Mouse (Mus musculus): ENCODE data around the gene Ptpdc1. TPM values are rescaled to one million over a fixed set of nuclear protein-coding genes. Genes with fewer than 3 reads are reported as not detected.
A peak's percentile ranks its signal among the peaks of the same experiment; 100 is the strongest.

Ptpdc1 gene
- polyA plus RNA-seq, 1 experiment from 2014 or later, result 20.5 TPM

DNA sequence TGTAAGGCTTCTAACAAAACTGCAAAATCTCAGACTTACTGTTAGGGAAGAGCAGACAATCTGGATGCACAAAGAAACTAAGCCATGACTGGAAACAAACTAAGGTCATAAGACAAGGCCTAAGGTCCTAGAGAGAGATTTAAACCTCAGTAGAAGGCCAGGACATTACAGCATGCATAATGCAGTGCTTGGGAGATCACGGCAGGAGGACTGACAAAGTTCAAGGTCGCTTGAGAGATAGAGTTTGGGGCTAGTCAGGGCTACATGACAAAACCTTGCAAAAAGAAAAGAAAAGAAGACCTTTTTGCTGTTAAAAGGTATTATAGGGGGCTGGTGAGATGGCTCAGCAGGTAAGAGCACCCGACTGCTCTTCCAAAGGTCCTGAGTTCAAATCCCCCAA is 22.2 kb downstream of the Ptpdc1 start:
- Histone ChIP-seq H3K9me3 (no peaks in the 10 kb centered on the region), H3K4me3 (no peak overlapping the region), H3K4me2 (replicated peaks) (no peak overlapping the region), H3K36me3 (peaks cover 38% of the 10 kb centered on the region), H3K27ac (no peak overlapping the region), H3K9ac (no peak overlapping the region), H3K27me3 (no peaks in the 10 kb centered on the region), H3K4me1 (peaks cover 18% of the 10 kb centered on the region)
- no peak for ATAC-seq (ENCODE audit: low FRiP score, low read depth)
- 90% methylated on average over 3 of the region's 3 CpGs for WGBS

DNA sequence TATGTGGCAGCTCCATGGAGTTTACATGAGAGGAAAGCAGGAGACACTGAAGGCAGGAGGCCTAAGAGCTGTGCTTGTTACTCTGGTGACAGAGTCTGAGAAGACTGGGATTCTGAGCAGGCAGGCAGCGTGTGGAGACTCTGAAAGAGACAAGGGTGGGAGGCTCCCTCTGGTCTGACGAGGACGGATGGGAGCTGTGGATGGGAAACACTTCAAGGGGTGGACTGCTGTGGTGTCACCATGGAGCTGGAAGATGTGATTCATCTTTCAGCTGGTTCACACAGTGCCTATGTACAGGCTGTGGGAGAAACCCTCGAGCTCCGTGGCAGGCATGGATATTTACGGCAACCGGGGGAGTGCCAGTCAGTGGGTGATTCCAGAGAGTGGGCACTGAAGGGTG is 30.9 kb downstream of the Ptpdc1 start:
- no peak overlapping the region for H3K4me3 ChIP-seq
- no peaks in the 10 kb centered on the region for H3K27me3 ChIP-seq
- peaks cover 26% of the 10 kb centered on the region for H3K4me1 ChIP-seq
- peak overlapping the region; percentile 39; the same call in 1 of the 2 replicates for H3K9ac ChIP-seq
- H3K9me3 ChIP-seq, result no peaks in the 10 kb centered on the region
- no peak for ATAC-seq (ENCODE audit: low FRiP score, low read depth)
- peaks cover 41% of the 10 kb centered on the region; the same call in 1 of the 2 replicates for H3K36me3 ChIP-seq
- H3K4me2 ChIP-seq (replicated peaks), result no peak overlapping the region
- 71% methylated on average over 7 of the region's 7 CpGs for WGBS
- no peak overlapping the region; the same call in 1 of the 2 replicates for H3K27ac ChIP-seq

DNA sequence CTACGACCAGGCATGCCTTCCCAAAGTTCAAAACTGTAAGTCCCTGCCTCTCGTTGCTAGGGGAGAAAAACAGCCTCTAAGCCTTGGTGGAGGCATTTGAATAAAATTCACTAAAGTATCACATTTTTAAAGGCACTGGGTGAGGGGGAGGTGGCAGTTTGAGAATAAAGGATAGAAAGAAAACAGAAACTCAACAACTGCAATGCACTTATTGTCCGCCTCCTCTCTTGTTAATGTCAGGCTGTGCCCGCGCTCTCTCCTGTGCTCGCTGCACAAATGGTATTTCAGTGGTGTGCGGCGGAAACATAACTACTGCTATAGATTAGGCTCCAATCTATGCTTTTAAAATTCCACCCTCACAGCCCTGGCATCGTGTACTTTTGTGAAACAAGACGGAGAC is 31.4 kb downstream of the Ptpdc1 start:
- Histone ChIP-seq H3K9ac (0 out of 2 replicates have a peak overlapping the region, but pooled peaks have one; percentile 39), H3K27ac (no peak overlapping the region), H3K27me3 (no peaks in the 10 kb centered on the region), H3K4me2 (replicated peaks) (no peak overlapping the region), H3K36me3 (peaks cover 44% of the 10 kb centered on the region), H3K4me3 (no peak overlapping the region), H3K9me3 (no peaks in the 10 kb centered on the region), H3K4me1 (peaks cover 26% of the 10 kb centered on the region)
- 64% methylated on average over 10 of the region's 10 CpGs for WGBS
- no peak for ATAC-seq (ENCODE audit: low FRiP score, low read depth)

DNA sequence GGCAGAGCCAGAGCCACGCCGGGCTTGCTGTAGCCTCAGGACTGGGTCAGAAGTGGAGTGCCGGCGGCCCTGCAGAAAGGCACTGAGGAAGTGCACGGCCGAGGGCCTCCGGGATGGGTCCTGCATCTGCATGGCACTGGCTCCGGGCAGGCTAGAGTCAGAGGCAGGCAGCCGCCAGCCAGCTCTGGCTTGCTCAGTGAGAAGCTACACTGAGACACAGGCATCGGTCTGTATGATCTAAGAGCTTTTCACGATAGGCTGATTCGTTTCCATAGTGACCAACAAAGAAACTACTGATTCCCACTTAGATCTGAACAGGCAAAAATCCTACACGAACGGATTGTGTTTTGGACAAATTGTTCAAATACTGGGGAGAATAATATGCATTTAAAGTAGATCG is 32.3 kb downstream of the Ptpdc1 start:
- no peak overlapping the region for H3K27ac ChIP-seq
- no peaks in the 10 kb centered on the region for H3K9me3 ChIP-seq
- H3K4me1 ChIP-seq, result peaks cover 26% of the 10 kb centered on the region
- no peak overlapping the region for H3K4me3 ChIP-seq
- peak overlapping the region; percentile 45; the same call in 1 of the 2 replicates for H3K9ac ChIP-seq
- H3K36me3 ChIP-seq, result peaks cover 51% of the 10 kb centered on the region
- 52% methylated on average over 15 of the region's 15 CpGs for WGBS
- no peak for ATAC-seq (ENCODE audit: low FRiP score, low read depth)
- peak overlapping the region; percentile 25; the same call in 1 of the 2 replicates for H3K4me2 ChIP-seq (replicated peaks)
- no peaks in the 10 kb centered on the region for H3K27me3 ChIP-seq

DNA sequence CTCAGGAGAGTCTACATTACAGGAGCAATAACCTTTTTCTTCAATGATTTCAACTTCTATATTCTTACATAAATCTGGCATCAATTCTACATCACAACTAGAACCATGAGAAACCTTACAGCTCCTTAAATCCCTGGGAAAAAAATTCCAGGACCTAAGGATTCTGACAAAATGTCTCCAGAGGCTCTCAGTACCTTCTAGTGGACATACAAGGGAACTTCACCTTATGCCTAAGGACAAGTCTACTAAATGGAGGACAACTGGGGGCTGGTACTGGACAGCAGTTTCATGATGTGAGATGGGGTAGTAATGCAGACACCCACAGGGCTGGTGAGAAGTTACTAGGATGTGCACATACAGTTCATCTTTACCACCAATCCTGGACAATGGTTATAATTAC is 34.7 kb downstream of the Ptpdc1 start:
- Histone ChIP-seq H3K9ac (no peak overlapping the region), H3K36me3 (peaks cover 57% of the 10 kb centered on the region), H3K9me3 (no peaks in the 10 kb centered on the region), H3K27ac (no peak overlapping the region), H3K4me2 (replicated peaks) (no peak overlapping the region), H3K4me3 (no peak overlapping the region), H3K27me3 (no peaks in the 10 kb centered on the region), H3K4me1 (peaks cover 24% of the 10 kb centered on the region)
- no peak for ATAC-seq (ENCODE audit: low FRiP score, low read depth)

DNA sequence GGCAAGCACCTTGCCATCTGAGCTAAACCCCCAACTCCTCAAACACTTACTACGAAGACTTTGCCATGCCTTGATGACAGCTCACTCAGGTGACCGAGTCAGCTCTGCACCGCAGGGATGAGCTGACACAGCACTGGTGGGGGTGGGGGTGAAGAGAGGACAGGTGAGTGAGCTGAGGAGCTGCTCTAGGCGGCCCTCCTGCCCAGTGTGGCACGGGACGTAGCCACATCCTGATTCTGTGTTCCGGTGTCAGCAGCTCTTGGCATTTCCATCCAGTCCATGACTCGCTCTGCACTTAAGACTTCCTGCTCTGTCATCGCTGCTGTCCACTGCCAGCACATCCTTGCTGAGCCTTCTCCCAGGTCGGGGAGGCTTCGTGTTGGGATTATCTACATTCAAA is 38.1 kb downstream of the Ptpdc1 start:
- peaks cover 73% of the 10 kb centered on the region for H3K36me3 ChIP-seq
- H3K9me3 ChIP-seq, result no peaks in the 10 kb centered on the region
- H3K9ac ChIP-seq, result no peak overlapping the region
- no peak overlapping the region for H3K27ac ChIP-seq
- H3K4me1 ChIP-seq, result no peaks in the 10 kb centered on the region
- no peak for ATAC-seq (ENCODE audit: low FRiP score, low read depth)
- no peaks in the 10 kb centered on the region for H3K27me3 ChIP-seq
- H3K4me2 ChIP-seq (replicated peaks), result no peak overlapping the region
- 92% methylated on average over 11 of the region's 11 CpGs for WGBS
- no peak overlapping the region for H3K4me3 ChIP-seq

DNA sequence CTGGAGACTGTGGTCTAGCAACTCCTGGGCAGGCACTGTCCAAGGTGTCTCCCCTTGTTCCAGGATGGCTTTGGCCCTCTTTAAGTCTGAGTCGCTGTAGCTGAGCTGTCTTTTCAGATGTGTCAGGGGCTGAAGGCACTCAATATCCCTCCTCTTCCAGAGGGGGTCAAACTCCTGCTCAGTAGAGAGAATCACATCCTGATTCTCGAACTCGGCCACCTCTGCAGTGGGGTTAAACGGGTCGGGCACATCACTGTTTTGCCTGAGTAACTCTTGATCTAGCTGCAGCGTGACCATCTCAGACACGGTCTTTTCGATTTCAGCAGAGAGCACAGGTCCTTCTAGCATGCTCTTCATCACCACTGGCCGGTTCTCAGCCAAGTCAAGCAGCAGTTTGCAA is 39.0 kb downstream of the Ptpdc1 start:
- H3K4me1 ChIP-seq, result no peaks in the 10 kb centered on the region
- ATAC-seq (ENCODE audit: low FRiP score, low read depth), result no peak
- no peaks in the 10 kb centered on the region for H3K9me3 ChIP-seq
- peaks cover 69% of the 10 kb centered on the region for H3K36me3 ChIP-seq
- no peak overlapping the region for H3K4me3 ChIP-seq
- 94% methylated on average over 9 of the region's 9 CpGs for WGBS
- no peak overlapping the region for H3K4me2 ChIP-seq (replicated peaks)
- no peak overlapping the region for H3K27ac ChIP-seq
- H3K27me3 ChIP-seq, result no peaks in the 10 kb centered on the region
- H3K9ac ChIP-seq, result no peak overlapping the region

DNA sequence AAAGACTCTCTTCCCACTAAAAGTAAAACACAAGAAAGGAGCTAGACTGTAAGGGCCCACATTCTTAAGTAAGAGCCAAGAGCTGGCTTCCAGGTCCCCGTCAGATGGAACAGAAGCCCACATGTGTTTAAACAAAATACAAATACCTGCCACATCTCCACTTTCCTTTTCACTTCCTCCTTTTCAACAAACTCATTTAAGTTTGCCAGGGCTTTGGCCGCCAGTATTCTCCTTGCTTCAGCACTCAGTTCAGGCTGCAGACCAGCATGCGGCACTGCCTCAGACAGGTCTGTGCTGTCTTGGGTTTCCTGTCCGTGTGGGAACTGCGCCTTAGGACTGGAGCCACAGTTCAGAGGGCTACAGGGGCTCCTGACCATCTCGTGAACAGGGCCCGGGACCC is 39.7 kb downstream of the Ptpdc1 start:
- H3K9ac ChIP-seq, result no peak overlapping the region
- 87% methylated on average over 7 of the region's 7 CpGs for WGBS
- peaks cover 71% of the 10 kb centered on the region for H3K36me3 ChIP-seq
- H3K27ac ChIP-seq, result no peak overlapping the region
- H3K27me3 ChIP-seq, result no peaks in the 10 kb centered on the region
- ATAC-seq (ENCODE audit: low FRiP score, low read depth), result no peak
- H3K4me1 ChIP-seq, result no peaks in the 10 kb centered on the region
- H3K9me3 ChIP-seq, result no peaks in the 10 kb centered on the region
- H3K4me2 ChIP-seq (replicated peaks), result no peak overlapping the region
- H3K4me3 ChIP-seq, result no peak overlapping the region

DNA sequence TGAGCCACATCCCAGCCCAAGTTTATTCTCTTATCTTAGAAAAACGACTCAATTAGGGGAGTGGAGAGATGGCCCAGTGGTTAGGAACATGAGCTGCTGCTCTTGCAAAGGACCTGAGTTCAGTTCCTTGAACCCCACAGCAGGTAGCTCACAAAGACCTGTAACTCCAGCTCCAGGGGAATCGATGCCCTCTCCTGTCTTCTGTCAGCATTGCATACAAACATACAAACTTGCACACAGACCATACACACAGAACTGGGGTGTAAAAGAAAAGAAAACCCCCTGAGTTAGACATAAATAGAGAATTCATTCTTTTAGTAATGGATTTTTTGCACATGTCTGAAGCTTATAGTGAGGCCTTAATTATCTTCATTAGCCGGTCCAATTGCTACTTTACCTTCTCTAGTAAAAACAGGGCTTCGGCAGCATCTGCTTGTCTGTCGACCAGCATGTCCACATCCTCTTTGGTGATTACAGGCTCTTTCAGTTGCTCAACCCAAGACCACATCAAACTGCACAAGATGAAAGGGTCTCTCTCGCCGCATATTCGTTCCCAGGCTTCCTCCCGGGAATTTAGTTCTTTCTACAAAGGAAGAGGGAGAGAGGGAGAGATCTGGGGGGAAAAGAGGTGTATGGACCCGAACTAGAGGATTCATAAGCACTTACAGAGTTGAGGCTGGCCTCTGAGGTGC is 42.6 kb downstream of the Ptpdc1 start:
- no peak for ATAC-seq (ENCODE audit: low FRiP score, low read depth)
- WGBS, result 65% methylated on average over 10 of the region's 10 CpGs
- H3K4me3 ChIP-seq, result no peak overlapping the region

DNA sequence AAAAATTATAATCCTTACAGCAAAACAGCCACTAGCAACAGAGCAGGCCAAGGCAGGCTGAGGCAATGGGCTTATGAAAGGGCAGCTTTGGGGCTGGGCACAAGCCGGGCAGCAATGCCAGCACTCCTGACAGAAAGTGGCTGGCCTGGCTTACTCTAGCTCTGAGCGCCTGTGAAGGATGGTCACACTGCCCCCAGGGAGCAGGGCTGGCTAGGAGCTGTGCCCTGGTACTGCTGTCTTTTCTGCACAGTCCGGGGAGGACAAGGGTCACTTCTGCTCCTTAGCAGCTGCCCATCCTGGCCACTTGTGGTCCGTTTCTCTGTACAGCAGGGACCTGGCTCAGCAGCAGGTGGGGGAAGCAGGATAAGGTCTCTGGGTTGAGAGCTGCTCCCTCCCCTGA is 46.8 kb downstream of the Ptpdc1 start:
- Histone ChIP-seq H3K9me3 (no peaks in the 10 kb centered on the region), H3K27me3 (no peaks in the 10 kb centered on the region), H3K27ac (no peak overlapping the region), H3K9ac (peak overlapping the region; percentile 2; the same call in 1 of the 2 replicates), H3K36me3 (peaks cover 42% of the 10 kb centered on the region), H3K4me3 (no peak overlapping the region), H3K4me1 (peaks cover 18% of the 10 kb centered on the region), H3K4me2 (replicated peaks) (no peak overlapping the region)
- no peak for ATAC-seq (ENCODE audit: low FRiP score, low read depth)
- 62% methylated on average over 4 of the region's 4 CpGs for WGBS

More for the DNA sequence above, 42.6 kb downstream of the Ptpdc1 start:
- Histone ChIP-seq H3K27ac (no peak overlapping the region), H3K9me3 (no peaks in the 10 kb centered on the region), H3K4me1 (no peaks in the 10 kb centered on the region), H3K36me3 (peaks cover 64% of the 10 kb centered on the region), H3K4me2 (replicated peaks) (no peak overlapping the region), H3K27me3 (no peaks in the 10 kb centered on the region), H3K9ac (no peak overlapping the region)

DNA sequence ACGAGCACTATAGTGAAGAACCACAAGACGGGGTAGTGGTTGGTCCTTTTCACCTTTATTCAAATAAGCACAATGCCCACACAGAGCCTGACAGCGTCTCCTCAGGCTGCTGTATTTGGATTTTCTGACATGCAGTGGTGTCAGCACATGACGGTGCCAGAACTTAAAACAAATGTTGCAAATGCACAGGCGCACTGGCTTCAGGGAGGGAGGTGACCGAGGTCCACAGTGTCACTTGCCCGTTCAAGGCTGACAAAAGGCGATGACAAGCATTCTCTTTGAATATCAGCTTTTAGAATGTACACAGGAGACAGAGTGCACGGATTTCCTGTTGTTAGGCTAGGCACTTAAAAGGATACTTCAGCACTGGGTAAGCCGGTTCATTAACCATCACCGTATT is 47.6 kb downstream of the Ptpdc1 start:
- no peak overlapping the region for H3K4me2 ChIP-seq (replicated peaks)
- no peaks in the 10 kb centered on the region for H3K27me3 ChIP-seq
- peaks cover 40% of the 10 kb centered on the region for H3K36me3 ChIP-seq
- H3K27ac ChIP-seq, result no peak overlapping the region
- no peak overlapping the region for H3K4me3 ChIP-seq
- 75% methylated on average over 11 of the region's 11 CpGs for WGBS
- peaks cover 21% of the 10 kb centered on the region for H3K4me1 ChIP-seq
- H3K9ac ChIP-seq, result no peak overlapping the region
- H3K9me3 ChIP-seq, result no peaks in the 10 kb centered on the region
- ATAC-seq (ENCODE audit: low FRiP score, low read depth), result no peak

DNA sequence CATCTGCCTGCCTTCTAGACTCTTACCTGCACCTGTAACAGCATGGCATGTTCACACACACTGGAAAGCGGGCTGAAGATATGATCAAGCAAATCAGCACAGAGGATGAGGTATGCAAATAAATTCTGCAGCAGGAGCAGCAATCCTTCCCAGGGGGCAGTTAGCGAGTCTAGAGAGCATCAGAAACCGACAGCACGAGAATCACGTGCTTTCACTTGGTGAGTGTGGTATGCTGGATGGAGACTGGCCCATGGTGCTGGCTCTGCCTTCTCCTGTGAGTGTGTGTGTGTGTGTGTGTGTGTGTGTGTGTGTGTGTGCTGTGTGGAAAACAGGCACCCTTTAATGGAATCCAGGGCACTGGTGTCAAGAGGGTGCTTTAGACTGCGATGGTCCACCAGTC is 48.5 kb downstream of the Ptpdc1 start:
- no peaks in the 10 kb centered on the region for H3K9me3 ChIP-seq
- no peak overlapping the region for H3K4me3 ChIP-seq
- peaks cover 32% of the 10 kb centered on the region for H3K36me3 ChIP-seq
- peaks cover 21% of the 10 kb centered on the region for H3K4me1 ChIP-seq
- no peak overlapping the region for H3K9ac ChIP-seq
- 74% methylated on average over 6 of the region's 6 CpGs for WGBS
- no peak overlapping the region for H3K27ac ChIP-seq
- no peaks in the 10 kb centered on the region for H3K27me3 ChIP-seq
- no peak for ATAC-seq (ENCODE audit: low FRiP score, low read depth)
- H3K4me2 ChIP-seq (replicated peaks), result no peak overlapping the region

DNA sequence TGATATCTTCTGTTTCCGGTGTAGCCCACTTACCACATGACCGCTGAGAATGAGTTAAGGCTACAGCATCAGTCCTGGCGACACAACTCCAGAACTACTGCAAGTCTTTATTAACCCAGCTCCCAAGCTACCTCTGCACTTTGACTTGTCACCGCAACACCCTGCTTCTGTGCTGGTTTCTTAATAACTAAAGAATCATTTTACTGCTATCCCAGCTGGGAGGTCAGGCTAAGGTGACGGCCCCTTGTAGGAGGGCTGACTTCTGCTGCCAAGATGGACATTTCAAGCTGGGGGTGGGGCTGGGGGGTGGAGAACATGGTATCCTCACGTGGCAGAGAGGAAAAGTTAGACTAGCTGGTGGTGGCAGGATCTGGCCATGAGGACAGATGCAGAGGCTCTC is 50.7 kb downstream of the Ptpdc1 start:
- Histone ChIP-seq H3K4me2 (replicated peaks) (no peak overlapping the region), H3K9ac (no peak overlapping the region), H3K27ac (no peak overlapping the region), H3K9me3 (no peaks in the 10 kb centered on the region), H3K4me1 (peaks cover 21% of the 10 kb centered on the region), H3K36me3 (peaks cover 19% of the 10 kb centered on the region), H3K27me3 (no peaks in the 10 kb centered on the region), H3K4me3 (no peak overlapping the region)
- no peak for ATAC-seq (ENCODE audit: low FRiP score, low read depth)
- WGBS, result 54% methylated on average over 6 of the region's 6 CpGs
